Mouse (Mus musculus) spleen, adult 2 months (tissue): ENCODE data around the gene Ninj2. TPM values are rescaled to one million over a fixed set of nuclear protein-coding genes. Genes with fewer than 3 reads are reported as not detected.

Source experiments
- DNase-seq, 2 experiments: peaks; one replicate each; pipeline versions ENCODE4 v3.0.0 to v3.0.0-alpha.2; 2012 to 2021; ENCODE audit warnings: low spot score in 2 of 2, low read depth in 1 of 2
- H3K27ac ChIP-seq: fragments of 200-500 bp; 2 replicates; pipeline ENCODE4 v1.5.1; 2012; ENCODE audit warnings: low read length, inconsistent platforms; ENCODE audit not compliant: insufficient read depth
- H3K27me3 ChIP-seq: fragments of 200-500 bp; 2 replicates; pipeline ENCODE4 v1.6.1; 2012; ENCODE audit warnings: mild to moderate bottlenecking, moderate library complexity, low read length, inconsistent platforms; ENCODE audit not compliant: control insufficient read depth, insufficient read depth
- H3K36me3 ChIP-seq: fragments of 200-500 bp; 2 replicates; pipeline ENCODE4 v1.6.1; 2012; ENCODE audit warnings: mild to moderate bottlenecking, low read length, inconsistent platforms; ENCODE audit not compliant: control insufficient read depth, insufficient read depth
- H3K4me1 ChIP-seq: fragments of 200-500 bp; 2 replicates; pipeline ENCODE4 v1.6.1; 2011; ENCODE audit warnings: inconsistent platforms; ENCODE audit not compliant: control insufficient read depth, insufficient read depth, insufficient read length
- H3K4me3 ChIP-seq: fragments of 200-500 bp; 2 replicates; pipeline ENCODE4 v1.5.1; 2011; ENCODE audit warnings: mild to moderate bottlenecking, inconsistent platforms; ENCODE audit not compliant: insufficient read depth, insufficient read length; ENCODE audit errors: extremely low read depth
- CTCF ChIP-seq: fragments of 200-500 bp; IDR thresholded peaks from 2 replicates; pipeline ENCODE4 v1.5.1; 2011; ENCODE audit warnings: mild to moderate bottlenecking, inconsistent platforms; ENCODE audit not compliant: insufficient read depth, insufficient read length, insufficient replicate concordance; ENCODE audit errors: extremely low read depth
- POLR2A ChIP-seq: fragments of 200-500 bp; IDR thresholded peaks from 2 replicates; pipeline ENCODE4 v1.6.1; 2011; ENCODE audit warnings: low read depth, low read length, inconsistent platforms
- WGBS: fragments of 180-500 bp; shearing (Covaris S2); methylation state at CpG from one replicate; pipeline ENCODE4 v1.1.7; 2018; 5-methylcytosine and 5-hydroxymethylcytosine counted together
- polyA plus RNA-seq: library from polyadenylated mRNA; depleted of rRNA; stranded (reverse); fragments of >200 nt; gene quantifications from 2 replicates; pipeline ENCODE4 v1.2.3, GENCODE M21; 2012

The Ninj2 gene
- polyA plus RNA-seq, 1 experiment, result 0.19 TPM

GRCm38 (mm10) chr6:120157479-120157878, 64.3 kb downstream of the Ninj2 start:
- Histone ChIP-seq H3K4me3 (no peak overlapping the region), H3K27ac (no peak overlapping the region), H3K36me3 (no peaks in the 10 kb centered on the region), H3K4me1 (peaks cover 4% of the 10 kb centered on the region; the same call in 1 of the 2 replicates), H3K27me3 (no peaks in the 10 kb centered on the region)
- 81% methylated on average over 6 of the region's 6 CpGs for WGBS
- DNase-seq, result no peak
- TF ChIP-seq CTCF (no peak), POLR2A (no peak)

GRCm38 (mm10) chr6:120159133-120159901, 66.2 kb downstream of the Ninj2 start:
- Histone ChIP-seq H3K36me3 (no peaks in the 10 kb centered on the region), H3K27me3 (no peaks in the 10 kb centered on the region), H3K27ac (no peak overlapping the region; the same call in 1 of the 2 replicates), H3K4me1 (peaks cover 4% of the 10 kb centered on the region; the same call in 1 of the 2 replicates), H3K4me3 (no peak overlapping the region)
- TF ChIP-seq CTCF (no peak), POLR2A (no peak)
- WGBS, result 44% methylated on average over 9 of the region's 9 CpGs
- DNase-seq, result no peak

GRCm38 (mm10) chr6:120162928-120163327, 69.8 kb downstream of the Ninj2 start:
- H3K4me1 ChIP-seq, result no peaks in the 10 kb centered on the region
- TF ChIP-seq POLR2A (no peak), CTCF (no peak)
- H3K27me3 ChIP-seq, result no peaks in the 10 kb centered on the region
- 80% methylated on average over 6 of the region's 6 CpGs for WGBS
- H3K27ac ChIP-seq, result no peak overlapping the region
- no peaks in the 10 kb centered on the region for H3K36me3 ChIP-seq
- no peak for DNase-seq
- H3K4me3 ChIP-seq, result no peak overlapping the region

- no peak overlapping the region for H3K4me3 ChIP-seq
- DNase-seq, result no peak
- no peaks in the 10 kb centered on the region for H3K36me3 ChIP-seq
- no peak overlapping the region for H3K27ac ChIP-seq
- 85% methylated on average over 4 of the region's 4 CpGs for WGBS
- TF ChIP-seq POLR2A (no peak), CTCF (no peak)
- H3K27me3 ChIP-seq, result no peaks in the 10 kb centered on the region
- no peaks in the 10 kb centered on the region for H3K4me1 ChIP-seq
These were observed 71.6 kb downstream of the Ninj2 start for GRCm38 (mm10) chr6:120164765-120165164.

GRCm38 (mm10) chr6:120167574-120167973, 74.4 kb downstream of the Ninj2 start:
- no peaks in the 10 kb centered on the region for H3K27me3 ChIP-seq
- H3K4me3 ChIP-seq, result no peak overlapping the region
- DNase-seq, result no peak
- H3K36me3 ChIP-seq, result no peaks in the 10 kb centered on the region
- WGBS, result 79% methylated on average over 4 of the region's 4 CpGs
- no peaks in the 10 kb centered on the region for H3K4me1 ChIP-seq
- H3K27ac ChIP-seq, result no peak overlapping the region
- TF ChIP-seq CTCF (no peak), POLR2A (no peak)

- Histone ChIP-seq H3K4me3 (no peak overlapping the region), H3K36me3 (no peaks in the 10 kb centered on the region), H3K27me3 (no peaks in the 10 kb centered on the region), H3K27ac (no peak overlapping the region), H3K4me1 (no peaks in the 10 kb centered on the region)
- no peak for TF ChIP-seq POLR2A
- no peak for TF ChIP-seq CTCF
- 87% methylated on average over 8 of the region's 8 CpGs for WGBS
- no peak for DNase-seq
These were observed 79.3 kb downstream of the Ninj2 start for GRCm38 (mm10) chr6:120172294-120173017.

- 77% methylated on average over 6 of the region's 6 CpGs for WGBS
- TF ChIP-seq POLR2A (no peak), CTCF (no peak)
- no peaks in the 10 kb centered on the region for H3K4me1 ChIP-seq
- H3K36me3 ChIP-seq, result no peaks in the 10 kb centered on the region
- no peak for DNase-seq
- H3K27me3 ChIP-seq, result no peaks in the 10 kb centered on the region
- no peak overlapping the region for H3K4me3 ChIP-seq
- H3K27ac ChIP-seq, result peak overlapping the region; percentile 28; the same call in 1 of the 2 replicates
These were observed 81.0 kb downstream of the Ninj2 start for GRCm38 (mm10) chr6:120174028-120174601.
